Mouse (Mus musculus): Measurements from ENCODE around the gene Maff.

Gene Maff

GRCm38 (mm10) chr15:79329979-79330363 lies 16.4 kb upstream of the Maff start:
- DNase-seq (ENCODE audit: low spot score) = no peak

GRCm38 (mm10) chr15:79330521-79330920 lies 15.9 kb upstream of the Maff start:
- DNase-seq (ENCODE audit: low spot score) = peak; percentile 62

- no peak for DNase-seq (ENCODE audit: low spot score)
These were observed 13.0 kb upstream of the Maff start for GRCm38 (mm10) chr15:79333409-79333808.

- no peak for DNase-seq (ENCODE audit: low spot score)
These were observed 11.3 kb upstream of the Maff start for GRCm38 (mm10) chr15:79335061-79335655.

GRCm38 (mm10) chr15:79338978-79339377 lies 7.4 kb upstream of the Maff start:
- DNase-seq (ENCODE audit: low spot score) = no peak

- no peak for DNase-seq (ENCODE audit: low spot score)
These were observed 3.6 kb upstream of the Maff start for GRCm38 (mm10) chr15:79342641-79343337.

- no peak for DNase-seq (ENCODE audit: low spot score)
These were observed 1.8 kb upstream of the Maff start for GRCm38 (mm10) chr15:79344627-79345026.

GRCm38 (mm10) chr15:79347165-79347844 lies 884 bp downstream of the Maff start:
- DNase-seq (ENCODE audit: low spot score) = peak; percentile 96

GRCm38 (mm10) chr15:79347845-79348506 lies 1.6 kb downstream of the Maff start:
- peak; percentile 72 for DNase-seq (ENCODE audit: low spot score)

GRCm38 (mm10) chr15:79348651-79349050 lies 2.2 kb downstream of the Maff start:
- DNase-seq (ENCODE audit: low spot score) = no peak

- no peak for DNase-seq (ENCODE audit: low spot score)
These were observed 4.4 kb downstream of the Maff start for GRCm38 (mm10) chr15:79350866-79351265.

GRCm38 (mm10) chr15:79351331-79351767 lies 4.9 kb downstream of the Maff start:
- DNase-seq (ENCODE audit: low spot score) = no peak

- DNase-seq (ENCODE audit: low spot score) = no peak
These were observed 6.1 kb downstream of the Maff start for GRCm38 (mm10) chr15:79352479-79352878.

- DNase-seq (ENCODE audit: low spot score) = no peak
These were observed 7.4 kb downstream of the Maff start for GRCm38 (mm10) chr15:79353690-79354305.

GRCm38 (mm10) chr15:79354619-79355018 lies 8.2 kb downstream of the Maff start:
- DNase-seq (ENCODE audit: low spot score) = no peak

GRCm38 (mm10) chr15:79356481-79356880 lies 10.1 kb downstream of the Maff start:
- no peak for DNase-seq (ENCODE audit: low spot score)

- DNase-seq (ENCODE audit: low spot score) = peak; percentile 87
These were observed 10.9 kb downstream of the Maff start for GRCm38 (mm10) chr15:79357036-79357911.

- no peak for DNase-seq (ENCODE audit: low spot score)
These were observed 11.7 kb downstream of the Maff start for GRCm38 (mm10) chr15:79357974-79358690.

GRCm38 (mm10) chr15:79359954-79360353 lies 13.5 kb downstream of the Maff start:
- DNase-seq (ENCODE audit: low spot score) = no peak

- no peak for DNase-seq (ENCODE audit: low spot score)
These were observed 13.9 kb downstream of the Maff start for GRCm38 (mm10) chr15:79360371-79360770.

GRCm38 (mm10) chr15:79361023-79361422 lies 14.6 kb downstream of the Maff start:
- no peak for DNase-seq (ENCODE audit: low spot score)

Measured in embryo, embryonic 10.5 days (tissue).